Mouse (Mus musculus) large intestine, adult 2 months (tissue): Measurements from ENCODE around the gene Prr18. TPM values are rescaled to one million over a fixed set of nuclear protein-coding genes. Genes with fewer than 3 reads are reported as not detected.

Experiments used
- DNase-seq: peaks from one replicate; pipeline ENCODE4 v3.0.0-alpha.2; 2012; ENCODE audit warnings: low read depth, low spot score
- WGBS: fragments of 180-500 bp; shearing (Covaris S2); methylation state at CpG from one replicate; pipeline ENCODE4 v1.1.7; 2018; 5-methylcytosine and 5-hydroxymethylcytosine counted together
- polyA plus RNA-seq: library from polyadenylated mRNA; depleted of rRNA; stranded (reverse); fragments of >200 nt; gene quantifications from 2 replicates; pipeline ENCODE4 v1.2.3, GENCODE M21; 2012

Gene Prr18
- polyA plus RNA-seq, 1 experiment: 0.15 TPM

- DNase-seq: no peak
- WGBS: 12% methylated on average over 8 of the region's 8 CpGs
Measured at GRCm38 (mm10) chr17:8339666-8340374, 2.6 kb downstream of the Prr18 start.

- under 1% methylated on average over 72 of the region's 92 CpGs for WGBS
- no peak for DNase-seq
Measured at GRCm38 (mm10) chr17:8340407-8341359, 3.4 kb downstream of the Prr18 start.

GRCm38 (mm10) chr17:8341360-8341963, 4.2 kb downstream of the Prr18 start:
- no peak for DNase-seq
- 27% methylated on average over 46 of the region's 46 CpGs for WGBS

- WGBS: 13% methylated on average over 5 of the region's 5 CpGs
- DNase-seq: no peak
Measured at GRCm38 (mm10) chr17:8342706-8343105, 5.4 kb downstream of the Prr18 start.

GRCm38 (mm10) chr17:8343416-8343815, 6.2 kb downstream of the Prr18 start:
- no peak for DNase-seq
- 34% methylated on average over 6 of the region's 6 CpGs for WGBS

GRCm38 (mm10) chr17:8347765-8348285, 10.6 kb downstream of the Prr18 start:
- 75% methylated on average over 5 of the region's 5 CpGs for WGBS
- no peak for DNase-seq

GRCm38 (mm10) chr17:8348941-8349340, 11.7 kb downstream of the Prr18 start:
- no peak for DNase-seq
- WGBS: 91% methylated on average over 4 of the region's 4 CpGs

- 82% methylated on average over 7 of the region's 7 CpGs for WGBS
Measured at GRCm38 (mm10) chr17:8351088-8351487, 13.8 kb downstream of the Prr18 start.

GRCm38 (mm10) chr17:8355692-8356091, 18.4 kb downstream of the Prr18 start, which contains the start of gene T2:
T2 (plus strand) TSS chr17:8355992.
- 73% methylated on average over 6 of the region's 6 CpGs for WGBS
- DNase-seq: no peak

More at GRCm38 (mm10) chr17:8351088-8351487, 13.8 kb downstream of the Prr18 start:
- DNase-seq: no peak

GRCm38 (mm10) chr17:8357498-8357897, 20.2 kb downstream of the Prr18 start:
- no peak for DNase-seq
- 88% methylated on average over 6 of the region's 6 CpGs for WGBS

GRCm38 (mm10) chr17:8360876-8361275, 23.6 kb downstream of the Prr18 start:
- WGBS: 93% methylated on average over 5 of the region's 5 CpGs
- no peak for DNase-seq

GRCm38 (mm10) chr17:8361281-8362103, 24.2 kb downstream of the Prr18 start:
- DNase-seq: no peak
- WGBS: 76% methylated on average over 10 of the region's 10 CpGs

- DNase-seq: peak; percentile 88
- WGBS: 17% methylated on average over 20 of the region's 20 CpGs
Measured at GRCm38 (mm10) chr17:8367514-8368480, 30.5 kb downstream of the Prr18 start.

GRCm38 (mm10) chr17:8368570-8368969, 31.3 kb downstream of the Prr18 start:
- 43% methylated on average over 8 of the region's 8 CpGs for WGBS
- no peak for DNase-seq

- no peak for DNase-seq
- WGBS: 46% methylated on average over 2 of the region's 2 CpGs
Measured at GRCm38 (mm10) chr17:8369171-8369570, 31.9 kb downstream of the Prr18 start.

- WGBS: 76% methylated on average over 13 of the region's 13 CpGs
- DNase-seq: no peak
Measured at GRCm38 (mm10) chr17:8370634-8371229, 33.5 kb downstream of the Prr18 start.

- WGBS: 28% methylated on average over 7 of the region's 7 CpGs
- DNase-seq: no peak
Measured at GRCm38 (mm10) chr17:8371834-8372233, 34.6 kb downstream of the Prr18 start.
